Mouse (Mus musculus) kidney, embryonic 16.5 days (tissue): ENCODE measurements around the gene Ooep. TPM values are rescaled to one million over a fixed set of nuclear protein-coding genes. Genes with fewer than 3 reads are reported as not detected.
"Not testable (repeated sequence)": the region's sequence is repeated elsewhere in the genome, so short reads cannot be mapped to it uniquely, and the experiment has no call there.

Source experiments
- ATAC-seq: fragments of 200-750 bp; cut with Nextera tagmentation; 2 replicates; pipeline ENCODE4 v1.8.0; 2017; ENCODE audit warnings: moderate TSS enrichment; ENCODE audit not compliant: low FRiP score, low TSS enrichment
- H3K27ac ChIP-seq: fragments of 300-500 bp; sonication (generic); 2 replicates; pipeline ENCODE4 v1.5.1; 2014; ENCODE audit warnings: low read length
- H3K27me3 ChIP-seq: fragments of 300-500 bp; sonication (generic); 2 replicates; pipeline ENCODE4 v1.6.1; 2014; ENCODE audit warnings: low read length, control low read depth, mixed read lengths; ENCODE audit not compliant: insufficient read depth
- H3K36me3 ChIP-seq: fragments of 300-500 bp; sonication (generic); 2 replicates; pipeline ENCODE4 v1.6.1; 2014; ENCODE audit warnings: low read length, control low read depth, mixed read lengths; ENCODE audit not compliant: insufficient read depth
- H3K4me1 ChIP-seq: fragments of 300-500 bp; sonication (generic); 2 replicates; pipeline ENCODE4 v1.6.1; 2014; ENCODE audit warnings: low read length, control low read depth, mixed read lengths; ENCODE audit not compliant: insufficient read depth
- H3K4me2 ChIP-seq: fragments of 300-500 bp; sonication (generic); replicated peaks from 2 replicates; pipeline ENCODE4 v1.6.1; 2014; ENCODE audit warnings: low read depth, low read length
- H3K4me3 ChIP-seq: fragments of 300-500 bp; sonication (generic); 2 replicates; pipeline ENCODE4 v1.5.1; 2014; ENCODE audit warnings: mild to moderate bottlenecking, low read length
- H3K9ac ChIP-seq: fragments of 300-500 bp; sonication (generic); replicated peaks from 2 replicates; pipeline ENCODE4 v1.6.1; 2014; ENCODE audit warnings: low read length
- H3K9me3 ChIP-seq: fragments of 300-500 bp; sonication (generic); 2 replicates; pipeline ENCODE4 v1.6.1; 2016; ENCODE audit warnings: low read length, control low read depth
- WGBS: fragments of 180-500 bp; shearing (Covaris S2); extraction: QIAGEN DNeasy Blood & Tissue Kit; methylation state at CpG from one replicate; pipeline ENCODE4 v1.1.7; 2014; 5-methylcytosine and 5-hydroxymethylcytosine counted together
- polyA plus RNA-seq: library from polyadenylated mRNA; unstranded; fragments of >200 nt; fragmentation: Nextera tagmentation; extraction: Ambion mirVana; gene quantifications from 2 replicates; pipeline ENCODE4 v1.2.1, GENCODE M21; 2015

The Ooep gene
- polyA plus RNA-seq, 1 experiment from 2014 or later = 1.6 TPM

DNA sequence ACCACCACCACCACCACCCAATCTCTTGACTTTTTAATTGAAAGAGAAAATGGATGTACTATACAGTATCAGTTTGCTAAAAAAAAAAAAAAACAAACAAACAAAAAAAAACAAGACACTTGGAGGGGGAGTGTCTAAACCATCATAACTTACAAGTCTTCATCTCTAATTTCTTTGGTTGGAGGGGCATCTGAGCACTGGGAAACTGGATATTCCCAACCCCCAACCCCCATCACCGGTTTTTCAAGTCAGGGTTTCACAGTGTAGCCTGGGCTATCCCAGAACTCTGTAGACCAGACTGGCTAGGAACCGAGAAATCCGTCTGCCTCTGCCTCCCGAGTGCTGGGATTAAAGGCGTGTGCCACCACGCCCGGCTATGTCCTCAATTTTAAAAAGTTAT is 8.7 kb downstream of the Ooep start:
- 93% methylated on average over 7 of the region's 7 CpGs for WGBS
- Histone ChIP-seq H3K9me3 (no peaks in the 10 kb centered on the region), H3K27me3 (no peaks in the 10 kb centered on the region), H3K9ac (no peak overlapping the region), H3K36me3 (no peaks in the 10 kb centered on the region), H3K4me1 (no peaks in the 10 kb centered on the region), H3K27ac (no peak overlapping the region), H3K4me3 (no peak overlapping the region), H3K4me2 (no peak overlapping the region)
- ATAC-seq = no peak

DNA sequence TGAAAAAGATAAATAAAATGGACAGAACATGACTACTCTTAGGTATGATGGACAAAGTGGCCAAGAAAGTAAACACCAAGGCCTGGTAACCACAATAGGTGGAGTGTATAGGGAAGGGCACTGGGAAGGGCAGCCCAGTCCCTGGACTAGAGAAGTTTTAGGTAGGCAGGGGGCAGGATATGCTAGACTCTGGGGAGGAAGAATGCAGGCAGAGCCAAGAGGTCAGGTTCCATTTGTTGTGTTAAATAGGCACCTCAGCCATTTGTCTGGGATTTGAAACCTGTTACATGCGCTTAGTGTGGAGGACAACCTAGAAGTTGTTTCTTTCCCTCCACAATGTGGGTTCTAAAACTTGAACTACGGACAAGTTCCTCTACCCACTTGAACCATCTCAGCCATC is 9.2 kb downstream of the Ooep start:
- no peak overlapping the region for H3K27ac ChIP-seq
- H3K4me2 ChIP-seq = no peak overlapping the region
- no peak overlapping the region for H3K4me3 ChIP-seq
- 85% methylated on average over 2 of the region's 2 CpGs for WGBS
- H3K27me3 ChIP-seq = no peaks in the 10 kb centered on the region
- no peak overlapping the region for H3K9ac ChIP-seq
- no peaks in the 10 kb centered on the region for H3K4me1 ChIP-seq
- no peak for ATAC-seq
- no peaks in the 10 kb centered on the region for H3K9me3 ChIP-seq
- no peaks in the 10 kb centered on the region for H3K36me3 ChIP-seq

DNA sequence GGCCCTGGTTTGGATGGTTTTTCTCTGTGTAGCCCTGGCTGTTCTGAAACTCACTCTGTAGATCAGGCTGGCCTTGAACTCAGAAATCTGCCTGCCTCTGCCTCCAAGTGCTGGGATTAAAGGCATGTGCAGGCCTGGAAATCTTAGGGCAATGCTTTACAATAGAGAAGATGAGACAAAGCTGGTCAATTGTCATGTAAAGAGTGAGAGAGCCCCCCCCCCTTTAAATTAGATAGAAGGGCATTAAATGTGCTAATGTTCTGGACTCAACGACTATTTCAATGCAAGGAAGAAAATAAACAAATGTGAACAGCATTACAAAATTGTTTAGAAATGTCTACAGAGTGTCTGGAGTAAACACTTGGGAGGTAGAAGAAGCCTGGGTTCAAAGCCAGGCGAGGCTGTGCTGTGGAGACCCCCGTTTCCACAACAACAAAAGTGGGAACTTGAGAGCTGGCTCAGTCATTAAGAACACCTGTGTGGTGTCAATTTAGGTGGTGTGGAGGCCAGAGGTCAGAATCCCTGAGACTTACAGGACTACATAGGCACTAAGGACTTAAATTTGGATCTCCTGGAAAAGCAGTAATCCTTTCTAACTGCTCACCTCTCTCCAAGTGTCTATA is 9.7 kb downstream of the Ooep start:
- Histone ChIP-seq H3K36me3 (no peaks in the 10 kb centered on the region), H3K4me2 (no peak overlapping the region), H3K27me3 (no peaks in the 10 kb centered on the region), H3K27ac (no peak overlapping the region), H3K4me1 (no peaks in the 10 kb centered on the region), H3K9me3 (no peaks in the 10 kb centered on the region), H3K9ac (no peak overlapping the region), H3K4me3 (no peak overlapping the region)
- 63% methylated on average over 3 of the region's 3 CpGs for WGBS
- ATAC-seq = no peak

DNA sequence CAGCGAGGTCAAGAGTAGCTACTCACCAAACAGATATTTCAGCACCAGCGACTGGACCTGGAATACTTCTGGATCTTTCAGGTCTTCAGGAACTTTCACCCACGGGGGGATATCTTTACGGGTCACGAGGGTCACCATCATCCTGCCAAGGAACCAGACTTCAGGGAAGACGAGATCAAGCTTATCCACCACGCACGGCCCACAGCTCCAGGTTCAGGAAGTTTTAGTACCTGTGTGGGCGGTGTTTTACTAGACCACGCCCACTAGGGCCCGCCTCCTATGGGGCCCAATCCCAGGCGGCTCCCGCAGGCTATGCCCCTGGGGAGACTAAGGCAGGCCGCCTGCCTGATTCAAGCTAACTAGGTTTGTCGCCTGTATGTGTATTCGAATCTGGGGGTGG is 10.6 kb downstream of the Ooep start, which contains the start of gene Dppa5a:
TSS of gene Dppa5a (minus strand) at position 219 of the 400 bp plus-strand sequence.
- not testable (repeated sequence) for H3K9me3 ChIP-seq, H3K4me2 ChIP-seq, H3K27ac ChIP-seq, H3K36me3 ChIP-seq, H3K4me1 ChIP-seq, H3K27me3 ChIP-seq, H3K4me3 ChIP-seq, H3K9ac ChIP-seq, ATAC-seq
- WGBS = 95% methylated on average over 16 of the region's 16 CpGs

DNA sequence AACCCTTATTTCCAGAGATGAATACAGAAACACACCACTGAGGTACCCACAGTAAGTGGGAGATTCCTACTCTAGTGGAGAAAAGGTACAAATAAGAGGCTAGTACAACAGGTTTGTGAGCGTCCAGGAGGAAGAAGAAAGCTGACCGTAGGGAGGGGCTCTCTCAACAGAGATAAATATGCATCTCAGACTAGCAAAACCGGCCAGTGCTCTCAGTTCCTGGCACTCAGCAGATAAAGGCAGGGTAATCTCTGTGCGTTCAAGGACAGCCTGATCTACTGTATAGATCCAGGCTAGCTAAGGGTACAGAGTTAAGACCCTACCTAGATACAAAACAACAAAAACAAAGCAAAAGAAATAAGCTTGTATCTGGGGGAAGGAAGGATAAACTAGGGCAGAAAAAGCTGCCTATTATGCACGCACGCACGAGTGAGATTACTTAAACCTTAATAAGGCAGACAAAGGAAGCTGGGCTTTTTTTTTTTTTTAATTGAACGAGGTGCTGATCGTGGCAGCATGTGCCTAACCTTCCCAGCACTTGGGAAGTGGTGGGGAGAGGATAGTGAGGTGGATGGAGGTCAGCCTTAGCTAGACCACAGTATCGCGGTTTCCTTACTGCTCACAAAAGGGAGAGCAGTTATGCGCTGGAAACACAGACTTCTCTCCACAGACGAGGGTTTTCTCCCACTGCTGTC is 12.5 kb downstream of the Ooep start:
- no peak overlapping the region for H3K27ac ChIP-seq
- WGBS = 73% methylated on average over 13 of the region's 13 CpGs
- no peaks in the 10 kb centered on the region for H3K4me1 ChIP-seq
- H3K9ac ChIP-seq = no peak overlapping the region
- H3K36me3 ChIP-seq = no peaks in the 10 kb centered on the region
- H3K4me3 ChIP-seq = no peak overlapping the region
- ATAC-seq = no peak
- no peak overlapping the region for H3K4me2 ChIP-seq
- H3K9me3 ChIP-seq = no peaks in the 10 kb centered on the region
- no peaks in the 10 kb centered on the region for H3K27me3 ChIP-seq

DNA sequence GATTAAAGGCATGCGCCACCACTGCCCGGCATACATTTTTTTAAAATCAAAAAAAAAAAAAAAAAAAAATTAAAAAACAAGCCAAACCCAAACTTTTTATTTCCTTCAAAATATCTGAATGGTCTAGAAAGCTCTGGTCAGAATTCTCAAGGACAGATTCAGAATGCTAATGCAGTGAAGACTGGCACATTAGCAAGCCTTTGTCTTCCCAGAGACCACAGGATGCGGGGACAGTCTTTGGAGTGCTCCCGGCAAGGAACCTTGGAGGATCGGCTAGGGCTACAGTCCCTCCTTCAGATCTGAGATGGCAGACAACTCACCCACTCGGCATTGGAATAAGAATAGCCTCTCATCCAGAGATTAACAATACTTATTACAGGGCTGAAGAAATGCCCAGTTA is 13.8 kb downstream of the Ooep start:
- no peak overlapping the region for H3K4me3 ChIP-seq
- no peak overlapping the region for H3K4me2 ChIP-seq
- no peak overlapping the region for H3K27ac ChIP-seq
- H3K4me1 ChIP-seq = no peaks in the 10 kb centered on the region
- WGBS = 88% methylated on average over 6 of the region's 6 CpGs
- H3K9ac ChIP-seq = no peak overlapping the region
- H3K9me3 ChIP-seq = no peaks in the 10 kb centered on the region
- H3K36me3 ChIP-seq = no peaks in the 10 kb centered on the region
- ATAC-seq = no peak
- H3K27me3 ChIP-seq = no peaks in the 10 kb centered on the region

DNA sequence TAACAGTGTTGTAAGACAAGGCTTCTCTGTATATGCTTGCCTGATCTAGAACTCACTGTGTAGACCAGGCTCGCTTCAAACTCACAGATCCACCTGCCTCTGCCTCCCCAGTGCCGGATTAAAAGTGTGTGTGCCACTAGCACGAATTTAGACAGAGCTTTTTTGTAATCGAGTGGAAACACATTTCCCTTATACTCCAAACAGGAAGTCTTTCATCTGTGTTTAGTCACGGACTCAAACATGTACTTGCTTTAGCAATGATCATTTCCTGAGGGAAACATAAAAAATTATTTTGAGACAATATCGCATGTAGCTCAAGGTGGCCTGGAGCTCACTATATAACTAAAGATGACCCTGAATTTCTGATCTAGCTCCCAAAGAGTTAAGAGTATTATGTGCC is 15.2 kb downstream of the Ooep start:
- ATAC-seq = no peak
- H3K9ac ChIP-seq = no peak overlapping the region

DNA sequence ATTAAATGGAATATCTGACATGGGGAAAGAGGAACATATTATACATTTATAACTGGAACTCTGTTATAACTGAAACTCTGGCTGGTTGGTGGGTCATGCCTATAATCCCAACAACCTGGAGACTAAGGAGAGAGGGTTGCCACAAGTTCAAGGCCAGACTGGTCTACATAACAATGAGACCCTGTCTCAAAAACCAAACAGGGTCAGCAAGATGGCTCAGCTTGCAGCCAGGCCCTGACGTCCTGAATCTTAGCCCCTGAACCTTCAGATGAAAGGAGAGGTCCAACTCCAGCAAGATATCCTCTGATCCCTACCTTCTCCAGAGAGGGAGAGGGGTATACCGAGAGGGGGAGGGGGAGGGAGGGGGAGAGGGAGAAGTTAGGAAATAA is 18.0 kb downstream of the Ooep start:
- Histone ChIP-seq H3K4me2 (no peak overlapping the region), H3K36me3 (no peaks in the 10 kb centered on the region), H3K4me3 (no peak overlapping the region), H3K27me3 (no peaks in the 10 kb centered on the region), H3K9me3 (no peaks in the 10 kb centered on the region), H3K9ac (no peak overlapping the region), H3K4me1 (no peaks in the 10 kb centered on the region), H3K27ac (no peak overlapping the region)
- 58% methylated on average over 2 of the region's 2 CpGs for WGBS
- no peak for ATAC-seq

More for the DNA sequence above, 15.2 kb downstream of the Ooep start:
- Histone ChIP-seq H3K36me3 (no peaks in the 10 kb centered on the region), H3K27me3 (no peaks in the 10 kb centered on the region), H3K4me3 (no peak overlapping the region), H3K27ac (no peak overlapping the region), H3K4me2 (no peak overlapping the region), H3K9me3 (no peaks in the 10 kb centered on the region), H3K4me1 (no peaks in the 10 kb centered on the region)
- WGBS = 64% methylated on average over 6 of the region's 6 CpGs

DNA sequence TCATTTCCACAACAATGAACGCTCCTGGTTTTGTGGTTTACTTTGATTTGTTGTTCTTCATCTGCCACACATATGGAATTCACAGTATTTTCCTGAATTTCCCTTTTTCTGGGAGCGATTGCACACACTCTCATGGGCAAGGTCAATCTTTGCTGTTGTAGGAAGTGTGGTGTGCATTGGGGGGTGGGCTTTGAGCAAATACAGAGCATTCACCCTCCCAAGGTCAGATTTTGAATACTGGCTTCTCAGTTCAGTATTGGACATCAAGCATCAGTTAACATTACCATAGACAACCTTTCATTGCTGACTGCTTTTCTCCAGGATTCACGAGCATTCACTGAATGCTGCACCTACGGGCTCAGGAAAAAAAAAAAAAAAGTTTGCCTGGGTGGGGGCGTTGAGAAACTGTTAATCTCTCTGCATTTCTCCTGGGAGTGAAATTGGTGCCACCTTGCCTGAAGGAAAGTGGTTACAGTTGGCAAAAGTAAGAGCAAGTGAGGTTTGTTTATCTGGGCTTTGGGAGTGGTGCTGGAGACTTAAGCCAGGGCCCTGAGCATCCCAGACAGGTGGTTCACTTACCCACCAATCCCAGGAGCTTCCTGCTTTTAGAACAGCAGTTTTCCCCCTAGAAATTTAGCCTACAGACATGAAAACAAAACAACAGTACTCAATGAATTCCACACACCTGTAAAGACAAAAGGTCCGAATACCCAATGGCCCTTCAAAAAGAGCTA is 18.6 kb downstream of the Ooep start:
- Histone ChIP-seq H3K4me3 (no peak overlapping the region), H3K36me3 (no peaks in the 10 kb centered on the region), H3K27me3 (no peaks in the 10 kb centered on the region), H3K27ac (no peak overlapping the region), H3K9ac (no peak overlapping the region), H3K9me3 (no peaks in the 10 kb centered on the region), H3K4me2 (no peak overlapping the region), H3K4me1 (no peaks in the 10 kb centered on the region)
- 79% methylated on average over 6 of the region's 6 CpGs for WGBS
- ATAC-seq = no peak

DNA sequence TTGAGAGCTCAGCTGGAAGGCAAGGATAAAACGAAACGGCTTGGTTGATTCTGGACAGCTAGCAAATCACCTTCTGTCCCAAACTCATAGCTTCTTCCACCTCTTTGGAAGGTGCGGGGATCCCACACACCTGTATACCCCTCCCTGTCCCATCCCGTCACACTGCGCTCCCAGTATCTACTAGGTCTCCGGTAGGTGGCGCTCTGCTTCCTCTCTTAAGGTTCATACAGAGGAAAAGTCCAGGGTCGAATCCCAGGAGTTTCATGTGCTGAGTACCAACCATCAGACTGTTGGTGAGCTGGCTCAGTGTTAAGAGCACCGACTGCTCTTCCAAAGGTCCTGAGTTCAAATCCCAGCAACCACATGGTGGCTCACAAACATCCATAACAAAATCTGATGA is 20.5 kb downstream of the Ooep start:
- WGBS = 14% methylated on average over 9 of the region's 9 CpGs
- peak; percentile 59 for ATAC-seq
- no peak overlapping the region for H3K4me2 ChIP-seq

More for the DNA sequence above, 20.5 kb downstream of the Ooep start:
- Histone ChIP-seq H3K36me3 (no peaks in the 10 kb centered on the region), H3K27me3 (no peaks in the 10 kb centered on the region), H3K9me3 (no peaks in the 10 kb centered on the region), H3K9ac (no peak overlapping the region), H3K4me1 (no peaks in the 10 kb centered on the region), H3K27ac (no peak overlapping the region), H3K4me3 (no peak overlapping the region)
